Mouse (Mus musculus): ENCODE results near the gene Syn2. TPM values are rescaled to one million over a fixed set of nuclear protein-coding genes. Genes with fewer than 3 reads are reported as not detected.
A peak's percentile ranks its signal among the peaks of the same experiment; 100 is the strongest.
"Not testable (repeated sequence)": the region's sequence is repeated elsewhere in the genome, so short reads cannot be mapped to it uniquely, and the experiment has no call there.

Gene Syn2
- polyA plus RNA-seq, 1 experiment from 2014 or later: 4.7 TPM

DNA sequence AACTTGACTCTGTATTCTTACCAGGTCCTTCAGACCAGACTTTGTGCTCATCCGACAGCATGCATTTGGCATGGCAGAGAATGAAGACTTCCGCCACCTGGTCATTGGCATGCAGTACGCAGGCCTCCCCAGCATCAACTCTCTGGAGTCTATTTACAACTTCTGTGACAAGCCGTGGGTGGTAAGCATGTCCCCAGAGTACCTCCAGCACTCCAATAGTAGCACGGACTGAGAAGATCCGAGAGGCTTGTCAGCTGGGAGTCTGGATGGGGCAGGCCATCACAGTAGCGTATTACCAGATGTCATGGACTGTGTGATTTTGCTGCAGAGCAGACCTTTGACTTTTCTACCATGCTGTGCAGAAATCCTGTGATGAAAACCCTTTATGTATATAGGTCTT lies 104.6 kb downstream of the Syn2 start:
- H3K4me1 ChIP-seq (replicated peaks): no peaks in the 10 kb centered on the region
- no peaks in the 10 kb centered on the region for H3K9me3 ChIP-seq
- no peak overlapping the region for H3K4me3 ChIP-seq
- H3K27me3 ChIP-seq (ENCODE audit: insufficient read depth, poor library complexity, severe bottlenecking): no peaks in the 10 kb centered on the region
- H3K27ac ChIP-seq: no peak overlapping the region
- DNase-seq (ENCODE audit: low spot score): no peak
- WGBS: 81% methylated on average over 7 of the region's 7 CpGs
- H3K36me3 ChIP-seq: no peaks in the 10 kb centered on the region

DNA sequence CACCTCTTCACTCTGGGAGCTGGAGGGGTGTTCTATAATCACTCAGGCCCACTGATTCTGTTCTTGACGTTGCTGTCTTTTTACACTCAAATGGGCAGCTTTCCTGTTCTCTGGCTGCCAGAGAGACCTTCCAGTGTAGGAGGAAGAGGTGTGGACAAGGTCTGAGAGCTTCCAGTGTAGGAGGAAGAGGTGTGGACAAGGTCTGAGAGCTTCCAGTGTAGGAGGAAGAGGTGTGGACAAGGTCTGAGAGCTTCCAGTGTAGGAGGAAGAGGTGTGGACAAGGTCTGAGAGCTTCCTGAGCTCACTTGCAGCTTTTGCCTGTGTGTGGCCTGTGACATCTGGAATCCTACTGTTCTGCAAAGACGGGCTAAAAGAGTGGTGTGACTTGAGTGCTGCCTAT lies 105.7 kb downstream of the Syn2 start:
- WGBS: 51% methylated on average over 2 of the region's 2 CpGs
- H3K27ac ChIP-seq; H3K9me3 ChIP-seq; DNase-seq (ENCODE audit: low spot score); H3K4me3 ChIP-seq; H3K4me1 ChIP-seq (replicated peaks); H3K27me3 ChIP-seq (ENCODE audit: insufficient read depth, poor library complexity, severe bottlenecking); H3K36me3 ChIP-seq: not testable (repeated sequence)

DNA sequence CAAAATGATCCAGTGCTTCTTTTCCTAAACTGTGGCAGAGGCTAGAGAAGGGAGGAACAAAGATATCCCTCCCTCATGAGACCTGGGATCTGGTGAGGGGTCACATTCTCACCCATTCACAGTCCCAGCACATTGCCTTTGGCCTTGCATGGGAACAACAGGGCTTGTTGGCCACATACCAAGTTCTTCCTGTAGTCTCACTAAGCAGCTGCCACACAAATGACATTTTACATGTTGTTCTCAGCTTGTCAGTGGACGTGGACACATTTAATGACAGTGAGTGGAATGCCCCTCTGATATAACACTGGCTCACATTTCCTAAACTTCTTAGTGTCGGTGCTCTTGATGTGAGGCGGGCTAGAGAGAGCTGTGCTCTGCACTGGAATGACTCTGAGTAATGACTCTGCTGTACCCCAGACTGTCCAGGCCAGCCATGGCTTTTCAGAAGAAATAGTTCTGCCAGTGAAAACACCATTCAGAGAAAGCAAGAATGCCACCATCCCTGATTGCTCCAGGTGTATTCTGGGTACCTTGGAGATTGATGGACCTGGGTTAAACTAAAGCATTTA lies 106.5 kb downstream of the Syn2 start:
- no peak for DNase-seq (ENCODE audit: low spot score)
- WGBS: 83% methylated on average over 3 of the region's 3 CpGs
- Histone ChIP-seq H3K36me3 (no peaks in the 10 kb centered on the region), H3K4me3 (no peak overlapping the region), H3K9me3 (no peaks in the 10 kb centered on the region), H3K4me1 (replicated peaks) (no peaks in the 10 kb centered on the region), H3K27ac (no peak overlapping the region), H3K27me3 (ENCODE audit: insufficient read depth, poor library complexity, severe bottlenecking) (no peaks in the 10 kb centered on the region)

DNA sequence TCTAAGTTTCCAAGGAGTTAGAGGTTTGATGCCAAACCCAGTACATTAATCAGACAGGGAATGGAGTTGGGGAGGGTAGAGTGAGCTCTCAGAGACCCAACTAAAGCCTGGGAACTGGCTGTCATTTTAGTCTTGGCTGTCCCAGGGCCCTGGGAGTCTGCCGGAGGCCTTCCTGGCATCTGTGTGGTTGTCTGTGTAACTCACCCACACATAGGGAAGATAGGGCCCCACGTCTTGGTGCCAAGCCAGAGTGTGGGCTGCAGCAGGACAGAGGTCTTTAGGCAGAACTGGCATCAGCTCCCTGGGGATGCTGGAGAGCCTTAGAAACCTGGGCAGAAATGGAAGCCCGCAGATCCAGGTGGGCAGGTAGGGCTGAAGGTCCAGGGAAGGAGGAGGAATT lies 107.2 kb downstream of the Syn2 start:
- no peaks in the 10 kb centered on the region for H3K27me3 ChIP-seq (ENCODE audit: insufficient read depth, poor library complexity, severe bottlenecking)
- no peak overlapping the region for H3K4me3 ChIP-seq
- no peak for DNase-seq (ENCODE audit: low spot score)
- H3K4me1 ChIP-seq (replicated peaks): no peaks in the 10 kb centered on the region
- H3K9me3 ChIP-seq: no peaks in the 10 kb centered on the region
- H3K27ac ChIP-seq: no peak overlapping the region
- 88% methylated on average over 3 of the region's 3 CpGs for WGBS
- H3K36me3 ChIP-seq: no peaks in the 10 kb centered on the region

DNA sequence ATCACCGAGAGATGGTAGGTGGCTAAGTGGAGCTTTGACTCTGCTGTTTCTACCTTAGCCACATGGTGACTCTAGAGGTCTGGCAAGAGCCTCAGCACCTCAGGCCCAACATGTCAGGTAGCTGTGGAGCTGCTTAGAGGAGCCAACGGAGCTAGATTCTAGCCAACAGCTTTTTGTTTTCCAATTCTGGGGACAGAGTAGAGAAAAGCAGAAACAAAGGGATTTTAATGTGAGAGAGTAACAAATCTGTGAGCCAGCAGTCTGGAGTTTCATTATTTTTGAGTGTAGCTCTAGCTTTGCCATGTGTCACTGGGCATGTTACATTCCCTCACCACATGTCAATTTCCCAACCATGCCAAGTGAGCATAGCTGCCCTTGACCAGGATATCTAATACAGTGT lies 109.5 kb downstream of the Syn2 start:
- 61% methylated on average over 2 of the region's 2 CpGs for WGBS
- Histone ChIP-seq H3K9me3 (no peaks in the 10 kb centered on the region), H3K36me3 (no peaks in the 10 kb centered on the region), H3K27me3 (ENCODE audit: insufficient read depth, poor library complexity, severe bottlenecking) (no peaks in the 10 kb centered on the region), H3K4me3 (no peak overlapping the region), H3K27ac (no peak overlapping the region), H3K4me1 (replicated peaks) (no peaks in the 10 kb centered on the region)
- DNase-seq (ENCODE audit: low spot score): no peak

DNA sequence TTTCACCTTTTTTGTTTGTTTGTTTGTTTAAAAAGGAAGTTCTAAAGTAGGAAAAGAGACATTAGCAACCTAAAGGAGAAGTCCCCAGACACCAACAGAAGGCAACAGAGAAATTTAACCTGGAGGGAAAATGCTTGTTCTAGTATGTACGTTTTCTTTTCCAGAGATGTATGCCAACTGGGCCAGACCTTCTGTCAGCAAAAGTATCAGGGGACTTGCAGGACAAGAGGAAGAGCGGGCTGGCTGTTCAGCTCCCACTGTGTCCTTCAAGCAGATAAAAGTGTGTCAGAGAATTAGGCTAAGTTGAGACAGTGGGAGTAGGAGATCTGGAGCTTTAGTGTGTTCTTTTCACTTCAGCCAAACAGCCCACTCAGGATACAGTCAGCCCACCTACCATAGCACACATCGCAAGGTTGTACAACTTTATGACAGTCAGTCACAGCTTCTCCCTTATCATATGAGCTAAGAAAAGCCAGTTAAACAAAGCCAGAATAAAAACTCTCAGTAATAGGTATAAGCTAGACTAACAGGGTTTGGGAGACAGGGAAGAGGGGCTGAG lies 110.9 kb downstream of the Syn2 start:
- no peak for DNase-seq (ENCODE audit: low spot score)

DNA sequence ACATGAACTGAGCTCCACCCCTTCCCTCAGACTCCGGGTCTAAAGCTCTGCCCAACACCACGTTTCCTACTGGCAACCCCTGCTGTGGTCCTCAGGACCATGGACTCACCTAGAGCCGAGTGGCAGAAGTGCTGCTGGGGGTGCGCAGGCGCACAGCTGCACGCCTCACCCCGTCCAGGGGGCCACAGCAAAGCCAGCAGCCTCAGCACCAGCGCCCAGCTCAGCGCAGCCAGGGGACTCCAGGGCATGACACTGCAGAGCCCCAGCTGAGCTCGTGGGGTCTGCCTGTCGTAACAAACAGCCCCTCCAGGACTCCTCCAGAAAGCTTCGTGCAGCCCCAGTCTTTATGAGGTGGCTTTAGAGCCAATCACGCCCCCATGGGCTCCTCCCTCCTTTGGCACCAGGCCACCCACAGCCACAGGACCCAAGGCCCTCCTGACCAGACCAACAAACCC lies 116.9 kb downstream of the Syn2 start:
- WGBS: 5% methylated on average over 13 of the region's 13 CpGs
- peak overlapping the region; percentile 70; the same call in 1 of the 2 replicates for H3K27ac ChIP-seq
- H3K27me3 ChIP-seq (ENCODE audit: insufficient read depth, poor library complexity, severe bottlenecking): peaks cover 9% of the 10 kb centered on the region; the same call in 1 of the 2 replicates
- DNase-seq (ENCODE audit: low spot score): peak; percentile 5
- no peaks in the 10 kb centered on the region for H3K9me3 ChIP-seq
- H3K4me1 ChIP-seq (replicated peaks): peaks cover 19% of the 10 kb centered on the region
- no peaks in the 10 kb centered on the region for H3K36me3 ChIP-seq
- peak overlapping the region; percentile 33; the same call in 1 of the 2 replicates for H3K4me3 ChIP-seq

More for the DNA sequence above, 110.9 kb downstream of the Syn2 start:
- Histone ChIP-seq H3K4me1 (replicated peaks) (no peaks in the 10 kb centered on the region), H3K27ac (no peak overlapping the region), H3K27me3 (ENCODE audit: insufficient read depth, poor library complexity, severe bottlenecking) (peaks cover 5% of the 10 kb centered on the region; the same call in 1 of the 2 replicates), H3K4me3 (no peak overlapping the region), H3K9me3 (no peaks in the 10 kb centered on the region), H3K36me3 (no peaks in the 10 kb centered on the region)
- WGBS: 75% methylated on average over 3 of the region's 3 CpGs

DNA sequence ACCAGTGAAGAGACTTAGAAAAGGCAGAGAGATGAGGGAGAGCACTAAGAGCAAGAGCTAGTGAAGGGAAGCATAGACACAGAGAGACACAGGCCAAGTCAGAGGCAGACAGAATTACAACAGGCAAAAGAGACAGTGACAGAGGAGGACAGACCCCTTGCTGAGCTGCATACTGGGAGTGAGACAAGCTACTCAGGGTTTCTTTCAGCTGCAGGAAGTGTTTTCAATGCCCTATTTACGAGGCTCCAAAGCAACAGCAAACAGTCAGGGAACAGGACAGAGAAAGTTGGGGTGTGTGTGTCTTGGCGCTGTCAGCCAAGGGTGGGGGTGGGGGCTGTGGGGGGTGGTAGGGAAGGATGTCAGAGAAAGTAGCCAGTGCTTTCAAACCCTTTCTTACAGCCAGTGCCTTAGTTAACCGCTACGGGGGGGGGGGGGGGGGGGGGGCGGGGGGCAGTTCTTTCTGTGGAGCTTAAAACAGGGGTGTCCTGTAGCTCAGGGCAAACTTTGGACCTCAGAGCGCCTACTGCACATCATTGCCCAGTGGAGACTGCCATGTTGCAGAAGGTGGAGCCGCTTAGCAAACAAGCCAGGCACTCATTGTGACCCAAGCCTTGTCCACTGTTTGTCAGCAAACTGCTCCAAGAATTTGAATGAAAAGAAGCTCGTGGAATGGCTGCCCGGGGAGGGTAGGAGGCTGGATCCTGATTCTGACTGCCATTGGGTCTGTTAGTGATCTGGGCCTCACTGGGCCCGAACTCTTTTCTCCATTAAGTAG lies 117.6 kb downstream of the Syn2 start, which contains the start of gene Timp4:
TSS of gene Timp4 (minus strand) at position 107 of the 775 bp plus-strand sequence.
- Histone ChIP-seq H3K27me3 (ENCODE audit: insufficient read depth, poor library complexity, severe bottlenecking) (peaks cover 9% of the 10 kb centered on the region; the same call in 1 of the 2 replicates), H3K4me3 (peak within 1 kb of the TSS; percentile 33; the same call in 1 of the 2 replicates), H3K4me1 (replicated peaks) (peaks cover 19% of the 10 kb centered on the region), H3K27ac (peak within 1 kb of the TSS; percentile 70; the same call in 1 of the 2 replicates), H3K9me3 (no peaks in the 10 kb centered on the region), H3K36me3 (no peaks in the 10 kb centered on the region)
- WGBS: 14% methylated on average over 9 of the region's 10 CpGs
- peak; percentile 8 for DNase-seq (ENCODE audit: low spot score)

DNA sequence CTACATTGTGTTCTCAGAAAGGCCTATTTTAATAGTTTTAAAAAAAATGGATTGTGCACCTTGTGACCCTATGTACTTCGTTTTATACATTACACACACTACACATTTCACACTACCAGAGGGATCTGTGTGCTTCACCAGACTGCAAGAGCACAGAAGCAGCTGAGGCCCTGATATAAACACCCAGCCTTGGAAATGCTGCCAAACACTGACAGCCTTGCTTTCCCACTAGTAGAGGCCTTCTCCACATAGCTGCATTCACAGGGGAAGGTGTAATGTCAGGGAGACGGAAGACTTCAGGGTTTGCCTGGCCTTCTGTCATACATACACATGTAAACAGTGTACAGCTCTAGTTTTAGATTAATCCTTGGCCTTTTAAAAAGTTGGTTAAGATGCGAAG lies 120.5 kb downstream of the Syn2 start:
- Histone ChIP-seq H3K27me3 (ENCODE audit: insufficient read depth, poor library complexity, severe bottlenecking) (peaks cover 7% of the 10 kb centered on the region; the same call in 1 of the 2 replicates), H3K27ac (no peak overlapping the region), H3K36me3 (no peaks in the 10 kb centered on the region), H3K4me3 (no peak overlapping the region), H3K4me1 (replicated peaks) (peaks cover 19% of the 10 kb centered on the region), H3K9me3 (no peaks in the 10 kb centered on the region)
- DNase-seq (ENCODE audit: low spot score): no peak
- 84% methylated on average over 3 of the region's 3 CpGs for WGBS

DNA sequence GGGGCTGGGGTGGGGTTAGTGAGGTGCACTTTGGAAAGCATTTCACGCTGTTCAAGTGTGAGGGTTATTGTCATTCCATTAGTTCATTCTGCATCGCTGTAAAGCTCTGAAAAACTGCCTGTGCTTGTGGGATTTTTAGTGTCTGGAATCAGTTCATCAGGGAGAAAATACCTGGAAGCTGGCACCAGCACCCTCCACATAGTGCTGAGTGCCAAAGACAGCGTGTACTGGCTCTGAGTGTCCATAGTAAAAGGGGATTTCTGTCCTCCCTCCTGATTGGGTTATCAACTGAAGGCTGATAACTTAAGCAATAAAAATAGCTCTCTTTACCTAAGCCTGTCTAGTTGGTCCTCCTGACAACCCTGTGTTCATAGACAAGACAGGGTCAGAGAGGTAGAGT lies 125.8 kb downstream of the Syn2 start:
- Histone ChIP-seq H3K27me3 (ENCODE audit: insufficient read depth, poor library complexity, severe bottlenecking) (no peaks in the 10 kb centered on the region), H3K4me3 (no peak overlapping the region), H3K4me1 (replicated peaks) (no peaks in the 10 kb centered on the region), H3K27ac (no peak overlapping the region), H3K9me3 (no peaks in the 10 kb centered on the region), H3K36me3 (no peaks in the 10 kb centered on the region)
- 88% methylated on average over 3 of the region's 3 CpGs for WGBS
- no peak for DNase-seq (ENCODE audit: low spot score)

DNA sequence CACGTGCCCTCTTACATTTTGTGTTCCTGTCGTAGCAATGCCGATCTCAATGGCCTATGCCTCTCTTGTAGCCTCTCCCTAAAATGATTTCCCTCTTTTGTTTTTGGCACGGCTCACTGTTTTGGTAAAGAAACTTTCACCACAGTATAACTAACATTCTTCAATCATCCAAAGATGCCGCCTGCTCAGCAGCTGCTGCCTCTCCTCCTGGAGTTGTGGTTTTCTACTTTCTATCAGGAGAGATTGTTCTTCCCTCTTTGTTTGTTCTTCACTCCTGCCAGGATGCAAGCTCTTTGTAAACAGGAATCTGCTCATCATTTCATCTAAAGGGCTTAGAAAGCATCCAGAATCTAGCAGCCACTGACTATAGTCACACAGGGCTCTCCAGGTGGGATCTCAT lies 132.1 kb downstream of the Syn2 start:
- Histone ChIP-seq H3K27me3 (ENCODE audit: insufficient read depth, poor library complexity, severe bottlenecking) (no peaks in the 10 kb centered on the region), H3K9me3 (no peaks in the 10 kb centered on the region), H3K27ac (no peak overlapping the region), H3K36me3 (no peaks in the 10 kb centered on the region), H3K4me1 (replicated peaks) (peaks cover 4% of the 10 kb centered on the region), H3K4me3 (no peak overlapping the region)
- 81% methylated on average over 5 of the region's 5 CpGs for WGBS
- no peak for DNase-seq (ENCODE audit: low spot score)

DNA sequence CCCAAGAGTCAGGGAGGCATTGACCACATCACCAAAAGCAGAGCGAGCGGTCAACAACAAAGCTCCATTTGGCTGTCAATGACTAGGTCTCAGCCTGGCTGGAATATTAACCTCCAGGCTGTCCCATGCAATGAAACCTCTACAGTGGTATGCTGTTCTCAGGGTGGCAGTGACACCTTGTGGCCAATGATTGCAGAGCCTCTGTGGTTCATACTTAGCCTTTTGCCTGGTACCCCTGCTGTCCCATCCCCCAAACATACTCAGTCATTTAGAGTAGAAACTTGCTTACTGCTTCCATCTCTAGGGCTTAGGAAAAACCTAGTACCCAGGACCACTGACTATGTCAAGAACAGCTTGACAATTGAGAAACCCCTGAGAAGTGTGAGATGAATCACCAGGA lies 133.2 kb downstream of the Syn2 start:
- H3K27ac ChIP-seq: no peak overlapping the region
- DNase-seq (ENCODE audit: low spot score): peak; percentile 64
- no peak overlapping the region for H3K4me3 ChIP-seq
- H3K4me1 ChIP-seq (replicated peaks): peaks cover 9% of the 10 kb centered on the region
- H3K27me3 ChIP-seq (ENCODE audit: insufficient read depth, poor library complexity, severe bottlenecking): no peaks in the 10 kb centered on the region
- no peaks in the 10 kb centered on the region for H3K9me3 ChIP-seq
- H3K36me3 ChIP-seq: no peaks in the 10 kb centered on the region
- WGBS: 55% methylated on average over 2 of the region's 2 CpGs

Measured in hindbrain, embryonic 10.5 days (tissue).